Mouse (Mus musculus) spleen, adult 2 months (tissue): ENCODE results near the gene Olfr94. TPM values are rescaled to one million over a fixed set of nuclear protein-coding genes. Genes with fewer than 3 reads are reported as not detected.
A peak's percentile ranks its signal among the peaks of the same experiment; 100 is the strongest.

Experiments used
- DNase-seq, 2 experiments: peaks; one replicate each; pipeline versions ENCODE4 v3.0.0 to v3.0.0-alpha.2; 2012 to 2021; ENCODE audit warnings: low spot score in 2 of 2, low read depth in 1 of 2
- H3K27ac ChIP-seq: fragments of 200-500 bp; 2 replicates; pipeline ENCODE4 v1.5.1; 2012; ENCODE audit warnings: low read length, inconsistent platforms; ENCODE audit not compliant: insufficient read depth
- H3K27me3 ChIP-seq: fragments of 200-500 bp; 2 replicates; pipeline ENCODE4 v1.6.1; 2012; ENCODE audit warnings: mild to moderate bottlenecking, moderate library complexity, low read length, inconsistent platforms; ENCODE audit not compliant: control insufficient read depth, insufficient read depth
- H3K36me3 ChIP-seq: fragments of 200-500 bp; 2 replicates; pipeline ENCODE4 v1.6.1; 2012; ENCODE audit warnings: mild to moderate bottlenecking, low read length, inconsistent platforms; ENCODE audit not compliant: control insufficient read depth, insufficient read depth
- H3K4me1 ChIP-seq: fragments of 200-500 bp; 2 replicates; pipeline ENCODE4 v1.6.1; 2011; ENCODE audit warnings: inconsistent platforms; ENCODE audit not compliant: control insufficient read depth, insufficient read depth, insufficient read length
- H3K4me3 ChIP-seq: fragments of 200-500 bp; 2 replicates; pipeline ENCODE4 v1.5.1; 2011; ENCODE audit warnings: mild to moderate bottlenecking, inconsistent platforms; ENCODE audit not compliant: insufficient read depth, insufficient read length; ENCODE audit errors: extremely low read depth
- CTCF ChIP-seq: fragments of 200-500 bp; IDR thresholded peaks from 2 replicates; pipeline ENCODE4 v1.5.1; 2011; ENCODE audit warnings: mild to moderate bottlenecking, inconsistent platforms; ENCODE audit not compliant: insufficient read depth, insufficient read length, insufficient replicate concordance; ENCODE audit errors: extremely low read depth
- POLR2A ChIP-seq: fragments of 200-500 bp; IDR thresholded peaks from 2 replicates; pipeline ENCODE4 v1.6.1; 2011; ENCODE audit warnings: low read depth, low read length, inconsistent platforms
- WGBS: fragments of 180-500 bp; shearing (Covaris S2); methylation state at CpG from one replicate; pipeline ENCODE4 v1.1.7; 2018; 5-methylcytosine and 5-hydroxymethylcytosine counted together
- polyA plus RNA-seq: library from polyadenylated mRNA; depleted of rRNA; stranded (reverse); fragments of >200 nt; gene quantifications from 2 replicates; pipeline ENCODE4 v1.2.3, GENCODE M21; 2012; rRNA removed

The Olfr94 gene
- polyA plus RNA-seq, 1 experiment = not detected

DNA sequence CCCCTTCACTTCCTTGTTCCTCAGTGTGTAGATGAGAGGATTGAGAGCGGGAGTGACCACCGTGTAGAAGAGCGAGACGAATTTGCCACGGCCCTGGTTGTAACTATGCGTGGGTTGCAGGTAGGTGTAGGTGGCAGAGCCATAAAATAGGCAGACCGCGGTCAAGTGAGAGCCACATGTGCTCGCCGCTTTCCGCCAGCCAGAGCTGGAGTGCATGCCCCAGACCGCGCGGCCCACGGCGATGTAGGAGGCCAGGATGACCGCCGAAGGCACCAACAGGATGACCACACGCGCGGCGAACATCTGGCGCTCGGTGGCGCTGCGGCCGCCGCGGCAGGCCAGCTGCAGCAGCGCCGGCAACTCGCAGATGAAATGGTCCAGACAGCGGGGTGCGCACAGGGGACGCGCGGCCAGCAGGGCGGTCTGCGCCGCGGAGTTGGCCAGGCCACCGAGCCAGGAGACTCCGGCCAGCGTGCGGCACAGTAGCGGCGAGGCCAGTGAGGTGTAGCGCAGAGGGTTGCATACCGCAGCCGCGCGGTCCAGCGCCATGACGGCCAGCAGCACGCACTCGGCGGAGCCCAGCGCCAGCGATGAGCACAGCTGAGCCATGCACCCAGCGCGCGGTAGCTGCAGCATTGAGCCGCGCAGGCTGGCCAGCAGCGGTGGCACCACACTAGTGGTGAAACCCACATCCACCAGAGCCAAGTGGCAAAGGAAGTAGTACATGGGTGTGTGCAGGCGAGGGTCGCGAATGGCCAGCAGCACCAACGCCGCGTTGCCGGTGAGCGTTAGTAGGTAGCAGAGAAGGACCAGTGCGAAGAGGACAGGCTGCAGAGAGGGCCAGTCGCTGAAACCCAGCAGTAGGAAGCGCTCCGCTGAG, 3.7 kb downstream of the Olfr94 start:
- H3K27me3 ChIP-seq = peaks cover 4% of the 10 kb centered on the region
- no peaks in the 10 kb centered on the region for H3K36me3 ChIP-seq
- H3K4me1 ChIP-seq = no peaks in the 10 kb centered on the region
- TF ChIP-seq CTCF (no peak), POLR2A (no peak)
- no peak overlapping the region for H3K27ac ChIP-seq
- DNase-seq = no peak
- 4% methylated on average over 77 of the region's 77 CpGs for WGBS
- peak overlapping the region; percentile 15; the same call in 1 of the 2 replicates for H3K4me3 ChIP-seq

DNA sequence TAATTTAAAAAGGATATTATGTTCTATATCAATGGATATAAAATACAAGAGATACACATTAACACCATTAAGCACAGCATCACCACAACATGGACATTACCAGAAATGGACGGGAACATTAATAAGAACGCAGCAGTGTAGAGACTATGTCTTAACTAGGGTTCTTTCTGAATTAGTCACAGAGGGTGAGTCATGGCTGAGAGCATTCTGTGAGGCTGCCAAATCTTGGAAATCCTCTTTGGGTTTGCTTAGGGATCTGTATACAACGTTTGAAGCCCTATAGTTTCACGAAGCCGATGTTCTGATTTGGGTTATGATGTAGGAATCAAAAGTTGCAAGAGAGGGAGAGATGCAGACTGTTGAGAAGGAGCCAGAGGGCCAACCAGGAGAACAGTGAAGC, 6.0 kb downstream of the Olfr94 start:
- no peak for TF ChIP-seq CTCF
- TF ChIP-seq POLR2A = no peak
- H3K27me3 ChIP-seq = peaks cover 4% of the 10 kb centered on the region
- H3K4me1 ChIP-seq = no peaks in the 10 kb centered on the region
- no peak overlapping the region for H3K4me3 ChIP-seq
- WGBS = 87% methylated on average over 5 of the region's 5 CpGs
- H3K36me3 ChIP-seq = no peaks in the 10 kb centered on the region
- DNase-seq = no peak
- no peak overlapping the region for H3K27ac ChIP-seq

DNA sequence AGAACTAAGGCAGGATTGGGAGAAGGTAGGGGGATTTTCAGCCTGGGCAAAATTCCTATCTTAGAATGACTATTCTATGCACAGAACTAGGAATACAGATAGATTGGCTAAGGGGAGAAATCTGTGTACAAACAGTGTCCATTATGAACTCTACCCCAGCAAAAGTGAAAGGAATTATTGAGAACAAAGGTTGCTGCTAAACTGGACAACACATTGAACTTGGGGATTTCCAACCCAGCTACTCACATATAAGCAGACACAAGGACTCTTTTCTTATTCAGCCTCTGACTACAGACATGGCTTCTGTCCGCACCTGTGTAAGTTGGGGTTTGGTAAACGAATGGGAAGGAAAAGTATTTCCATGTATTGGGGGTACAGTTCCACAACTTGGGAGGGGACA, 7.1 kb downstream of the Olfr94 start, which contains the start of gene Ubd:
Gene Ubd (plus strand): TSS at position 237 of the 400 bp plus-strand sequence.
- WGBS = 85% methylated on average over 2 of the region's 2 CpGs
- Histone ChIP-seq H3K36me3 (no peaks in the 10 kb centered on the region), H3K27ac (no peak within 1 kb of the TSS), H3K27me3 (peaks cover 4% of the 10 kb centered on the region), H3K4me3 (no peak within 1 kb of the TSS), H3K4me1 (no peaks in the 10 kb centered on the region)
- TF ChIP-seq POLR2A (no peak), CTCF (no peak)
- no peak for DNase-seq

DNA sequence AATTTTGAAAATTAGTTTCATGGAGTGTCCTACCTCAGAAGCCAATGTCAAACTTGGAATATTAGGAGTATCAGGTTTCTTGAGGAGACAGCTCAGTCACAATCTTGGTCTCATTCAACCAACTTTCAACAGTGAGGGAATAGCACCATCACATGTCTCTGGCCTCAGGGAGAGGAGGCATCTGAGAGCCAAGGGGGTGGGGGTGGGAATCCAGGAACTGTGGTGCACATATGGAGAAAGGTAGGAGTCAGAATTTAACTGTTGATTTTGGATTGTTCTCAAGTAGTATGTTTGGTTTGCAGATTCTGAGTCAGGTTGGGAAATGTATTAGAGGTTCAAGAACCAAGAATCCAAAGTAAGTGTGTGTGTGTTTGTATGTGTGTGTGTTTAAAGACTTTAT, 7.8 kb downstream of the Olfr94 start:
- no peak for DNase-seq
- no peaks in the 10 kb centered on the region for H3K4me1 ChIP-seq
- no peaks in the 10 kb centered on the region for H3K36me3 ChIP-seq
- no peak overlapping the region for H3K4me3 ChIP-seq
- peaks cover 4% of the 10 kb centered on the region for H3K27me3 ChIP-seq
- H3K27ac ChIP-seq = no peak overlapping the region
- TF ChIP-seq CTCF (no peak), POLR2A (no peak)

DNA sequence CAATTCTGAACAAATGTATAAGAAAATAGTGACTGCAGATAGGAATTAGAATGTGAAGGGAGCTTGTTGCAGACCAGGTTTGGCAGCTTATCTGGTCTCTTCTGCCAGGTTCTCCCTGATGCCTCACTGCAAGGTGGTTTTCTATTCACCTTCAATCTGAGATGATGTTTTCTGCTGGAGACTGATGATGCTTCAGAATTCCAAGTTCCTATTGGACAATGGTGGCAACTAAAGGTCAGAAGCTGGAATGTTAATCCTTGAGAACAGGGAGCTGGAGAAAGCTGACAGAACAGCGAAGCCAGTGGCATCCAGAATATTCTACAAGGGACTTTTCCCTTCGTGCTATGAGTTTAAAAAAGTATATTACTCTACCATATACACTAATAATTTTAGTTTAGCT, 10.1 kb downstream of the Olfr94 start:
- 77% methylated on average over 2 of the region's 2 CpGs for WGBS
- no peaks in the 10 kb centered on the region for H3K36me3 ChIP-seq
- H3K4me3 ChIP-seq = no peak overlapping the region
- H3K27ac ChIP-seq = no peak overlapping the region
- no peaks in the 10 kb centered on the region for H3K4me1 ChIP-seq
- H3K27me3 ChIP-seq = no peaks in the 10 kb centered on the region
- no peak for TF ChIP-seq CTCF
- TF ChIP-seq POLR2A = no peak
- DNase-seq = no peak

DNA sequence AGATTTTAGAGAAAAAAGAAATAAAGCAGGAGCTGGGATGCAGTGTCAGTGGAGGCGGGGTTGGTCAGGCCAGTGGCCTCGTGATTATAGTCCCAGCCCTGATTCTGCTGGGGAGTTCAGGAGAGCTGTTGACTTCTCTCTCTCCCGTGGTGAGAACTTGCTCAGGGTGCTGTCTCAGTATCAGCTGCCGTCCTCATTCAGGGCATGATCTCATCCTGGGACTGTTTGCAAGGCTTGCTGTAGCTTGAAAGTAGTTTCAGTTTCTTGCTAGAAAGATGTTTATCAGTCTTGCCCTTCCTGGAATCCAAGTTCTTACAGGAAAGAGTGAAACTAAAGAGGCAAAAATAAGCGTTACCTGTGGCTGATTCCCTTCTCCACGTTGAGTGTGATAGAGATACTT, 15.3 kb downstream of the Olfr94 start:
- 24% methylated on average over 6 of the region's 6 CpGs for WGBS
- H3K36me3 ChIP-seq = no peaks in the 10 kb centered on the region
- no peak overlapping the region for H3K4me3 ChIP-seq
- no peak for TF ChIP-seq POLR2A
- no peak for TF ChIP-seq CTCF
- no peak overlapping the region for H3K27ac ChIP-seq
- no peaks in the 10 kb centered on the region for H3K4me1 ChIP-seq
- no peak for DNase-seq
- H3K27me3 ChIP-seq = no peaks in the 10 kb centered on the region

DNA sequence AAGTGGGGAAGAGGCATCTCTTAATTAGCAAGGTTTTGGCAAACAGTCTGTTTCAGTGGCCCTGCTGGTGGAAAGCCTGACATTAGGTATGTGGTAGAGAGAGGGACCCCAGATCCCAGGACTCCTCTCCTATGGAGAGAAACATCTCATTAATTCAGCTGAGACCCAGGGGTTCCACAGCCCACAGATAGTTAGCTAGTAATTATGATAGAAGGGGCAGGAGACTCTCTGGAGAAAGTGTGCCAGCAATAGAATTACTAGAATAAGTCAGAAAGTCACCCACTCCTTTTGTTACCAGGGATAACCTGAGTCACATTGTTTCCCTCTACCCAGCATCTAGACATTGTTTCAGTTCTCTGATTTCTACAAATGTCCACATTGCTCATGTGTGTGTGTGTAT, 39.4 kb downstream of the Olfr94 start, which contains the start of gene Olfr93:
Gene Olfr93 (minus strand): TSS at position 101 of the 400 bp plus-strand sequence.
- H3K27ac ChIP-seq = no peak within 1 kb of the TSS
- no peaks in the 10 kb centered on the region for H3K27me3 ChIP-seq
- no peak within 1 kb of the TSS for H3K4me3 ChIP-seq
- H3K4me1 ChIP-seq = no peaks in the 10 kb centered on the region
- DNase-seq = no peak
- no peak for TF ChIP-seq POLR2A
- TF ChIP-seq CTCF = no peak
- no peaks in the 10 kb centered on the region for H3K36me3 ChIP-seq

Other genes with a start within 250 kb of the Olfr94 start
- 36.3 and 36.9 TPM in 2 replicates for gene Ppp1r11, start 249.3 kb downstream of the Olfr94 start, polyA plus RNA-seq
- 19.0 and 23.5 TPM in 2 replicates for gene Znrd1, start 242.4 kb downstream of the Olfr94 start, polyA plus RNA-seq
- gene Znrd1as, start 242.4 kb downstream of the Olfr94 start, polyA plus RNA-seq = 0.31 and 0.57 TPM in 2 replicates
- not detected in 2 replicates for gene 2410137M14Rik, start 219.8 kb downstream of the Olfr94 start, polyA plus RNA-seq
- 0.28 and 0.48 TPM in 2 replicates for gene H2-M5, start 211.5 kb downstream of the Olfr94 start, polyA plus RNA-seq
- 0.62 and 0.75 TPM in 2 replicates for gene Zfp57, start 199.8 kb downstream of the Olfr94 start, polyA plus RNA-seq
- not detected in 2 replicates for gene Mog, start 177.6 kb downstream of the Olfr94 start, polyA plus RNA-seq
- gene Gabbr1, start 155.0 kb downstream of the Olfr94 start, polyA plus RNA-seq = 28.7 and 29.7 TPM in 2 replicates
- gene Olfr90, start 112.5 kb downstream of the Olfr94 start, polyA plus RNA-seq = 0.14 TPM in 1 of 2 replicates, not detected in the other
- gene Olfr91, start 102.7 kb downstream of the Olfr94 start, polyA plus RNA-seq = not detected in 2 replicates
- gene Olfr92, start 80.9 kb downstream of the Olfr94 start, polyA plus RNA-seq = not detected in 2 replicates
- gene Olfr93, start 39.5 kb downstream of the Olfr94 start, polyA plus RNA-seq = not detected in 2 replicates
- gene Ubd, start 7.1 kb downstream of the Olfr94 start, polyA plus RNA-seq = 1.1 and 1.5 TPM in 2 replicates
- not detected in 2 replicates for gene Olfr95, start 12.1 kb upstream of the Olfr94 start, polyA plus RNA-seq
- gene Olfr96, start 19.2 kb upstream of the Olfr94 start, polyA plus RNA-seq = not detected in 2 replicates
- not detected in 2 replicates for gene Olfr97, start 36.3 kb upstream of the Olfr94 start, polyA plus RNA-seq
- not detected in 2 replicates for gene Olfr98, start 62.8 kb upstream of the Olfr94 start, polyA plus RNA-seq
- gene H2-M3, start 69.2 kb upstream of the Olfr94 start, polyA plus RNA-seq = 27.0 and 27.4 TPM in 2 replicates
- not detected in 2 replicates for gene Olfr99, start 82.5 kb upstream of the Olfr94 start, polyA plus RNA-seq
- not detected in 2 replicates for gene Olfr101, start 103.3 kb upstream of the Olfr94 start, polyA plus RNA-seq
- not detected in 2 replicates for gene Olfr102, start 116.1 kb upstream of the Olfr94 start, polyA plus RNA-seq
- not detected in 2 replicates for gene Olfr103, start 138.7 kb upstream of the Olfr94 start, polyA plus RNA-seq
- gene Olfr104-ps, start 158.6 kb upstream of the Olfr94 start, polyA plus RNA-seq = not detected in 2 replicates
- not detected in 2 replicates for gene Olfr105-ps, start 178.0 kb upstream of the Olfr94 start, polyA plus RNA-seq
- not detected in 2 replicates for gene Olfr106-ps, start 189.4 kb upstream of the Olfr94 start, polyA plus RNA-seq
- gene Olfr107, start 198.2 kb upstream of the Olfr94 start, polyA plus RNA-seq = not detected in 2 replicates
- not detected in 2 replicates for gene Olfr108, start 244.5 kb upstream of the Olfr94 start, polyA plus RNA-seq